Mouse (Mus musculus): Measurements from ENCODE around the gene Epc2. TPM values are rescaled to one million over a fixed set of nuclear protein-coding genes. Genes with fewer than 3 reads are reported as not detected.

The Epc2 gene
- polyA plus RNA-seq (2014; fragmentation: Illumina TruSeq; extraction: RNeasy Lipid Tissue Mini Kit (QIAGEN cat#74804); ENCODE audit: low read depth, low replicate concordance): 64.4 TPM

DNA sequence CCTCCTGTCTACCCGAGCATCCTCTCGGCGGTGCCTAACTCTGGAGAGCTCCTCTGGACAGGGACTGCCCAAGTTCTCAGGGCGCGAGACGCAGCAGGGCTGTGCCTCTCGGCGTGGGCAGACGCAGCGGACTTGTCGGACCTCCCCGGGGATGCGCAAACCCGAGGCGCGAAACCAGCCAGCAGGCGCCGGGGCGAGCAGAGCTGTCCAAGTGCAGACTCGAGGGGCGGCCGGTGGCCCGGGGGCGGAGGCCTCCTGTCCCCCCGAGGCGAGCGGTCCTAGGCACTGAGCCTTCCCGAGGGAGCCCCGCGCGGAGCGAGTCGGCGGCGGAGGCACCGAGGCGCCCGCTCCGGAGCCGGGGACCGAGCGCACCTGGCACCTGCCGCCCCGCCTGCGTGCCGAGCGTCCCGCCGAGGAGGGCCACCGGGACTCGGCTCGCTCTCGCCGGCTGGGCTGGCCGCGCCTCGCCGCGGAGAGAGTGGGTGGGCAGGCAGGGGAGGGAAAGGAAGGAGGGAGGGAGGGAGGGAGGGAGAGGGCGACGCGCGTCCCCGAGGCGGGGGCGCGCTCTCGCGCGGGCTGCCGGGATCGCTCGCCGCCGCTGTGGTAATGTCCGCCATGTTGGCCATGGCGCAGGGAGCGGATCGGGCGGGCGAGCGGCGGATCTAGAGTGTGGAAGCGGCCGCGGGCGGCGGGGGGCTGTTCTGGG lies at the start of gene Epc2:
Epc2 (plus strand) TSS at position 556 of the 706 bp plus-strand sequence.

Other genes starting within 250 kb of the Epc2 start
- 14.8 TPM for gene Kif5c, start 167.8 kb downstream of the Epc2 start, polyA plus RNA-seq (2014; fragmentation: Illumina TruSeq; extraction: RNeasy Lipid Tissue Mini Kit (QIAGEN cat#74804); ENCODE audit: low read depth, low replicate concordance)

All from adrenal gland, adult 10 weeks (tissue).